Mouse (Mus musculus): Measurements from ENCODE around the gene Smyd4. TPM values are rescaled to one million over a fixed set of nuclear protein-coding genes. Genes with fewer than 3 reads are reported as not detected.

Gene Smyd4
- polyA plus RNA-seq, 1 experiment from 2014 or later, result 16.8 TPM

GRCm38 (mm10) chr11:75404801-75405200, 56.6 kb downstream of the Smyd4 start:
- no peaks in the 10 kb centered on the region for H3K36me3 ChIP-seq (replicated peaks)
- no peak overlapping the region for H3K4me3 ChIP-seq
- 89% methylated on average over 6 of the region's 6 CpGs for WGBS
- H3K27me3 ChIP-seq (replicated peaks), result no peaks in the 10 kb centered on the region
- no peaks in the 10 kb centered on the region for H3K4me1 ChIP-seq
- no peak for ATAC-seq (replicated peaks)
- H3K9ac ChIP-seq, result no peak overlapping the region
- no peaks in the 10 kb centered on the region for H3K9me3 ChIP-seq
- no peak overlapping the region for H3K27ac ChIP-seq
- no peak overlapping the region for H3K4me2 ChIP-seq

GRCm38 (mm10) chr11:75406104-75406503, 57.9 kb downstream of the Smyd4 start:
- no peak overlapping the region for H3K9ac ChIP-seq
- no peak for ATAC-seq (replicated peaks)
- no peaks in the 10 kb centered on the region for H3K9me3 ChIP-seq
- no peaks in the 10 kb centered on the region for H3K27me3 ChIP-seq (replicated peaks)
- 75% methylated on average over 4 of the region's 4 CpGs for WGBS
- no peaks in the 10 kb centered on the region for H3K4me1 ChIP-seq
- H3K36me3 ChIP-seq (replicated peaks), result no peaks in the 10 kb centered on the region
- H3K4me2 ChIP-seq, result no peak overlapping the region
- H3K27ac ChIP-seq, result no peak overlapping the region
- H3K4me3 ChIP-seq, result no peak overlapping the region

- H3K36me3 ChIP-seq (replicated peaks), result no peaks in the 10 kb centered on the region
- 47% methylated on average over 3 of the region's 3 CpGs for WGBS
- H3K4me2 ChIP-seq, result no peak overlapping the region
- H3K27ac ChIP-seq, result no peak overlapping the region
- no peak overlapping the region for H3K4me3 ChIP-seq
- no peak overlapping the region for H3K9ac ChIP-seq
- no peak for ATAC-seq (replicated peaks)
- H3K9me3 ChIP-seq, result no peaks in the 10 kb centered on the region
- no peaks in the 10 kb centered on the region for H3K27me3 ChIP-seq (replicated peaks)
- H3K4me1 ChIP-seq, result no peaks in the 10 kb centered on the region
These were observed 58.6 kb downstream of the Smyd4 start for GRCm38 (mm10) chr11:75406865-75407264.

GRCm38 (mm10) chr11:75409679-75410575, 61.7 kb downstream of the Smyd4 start:
- Histone ChIP-seq H3K4me2 (no peak overlapping the region), H3K36me3 (replicated peaks) (no peaks in the 10 kb centered on the region), H3K27ac (no peak overlapping the region), H3K9me3 (no peaks in the 10 kb centered on the region), H3K9ac (no peak overlapping the region), H3K4me3 (no peak overlapping the region), H3K27me3 (replicated peaks) (no peaks in the 10 kb centered on the region), H3K4me1 (no peaks in the 10 kb centered on the region)
- 73% methylated on average over 17 of the region's 17 CpGs for WGBS
- no peak for ATAC-seq (replicated peaks)

DNA sequence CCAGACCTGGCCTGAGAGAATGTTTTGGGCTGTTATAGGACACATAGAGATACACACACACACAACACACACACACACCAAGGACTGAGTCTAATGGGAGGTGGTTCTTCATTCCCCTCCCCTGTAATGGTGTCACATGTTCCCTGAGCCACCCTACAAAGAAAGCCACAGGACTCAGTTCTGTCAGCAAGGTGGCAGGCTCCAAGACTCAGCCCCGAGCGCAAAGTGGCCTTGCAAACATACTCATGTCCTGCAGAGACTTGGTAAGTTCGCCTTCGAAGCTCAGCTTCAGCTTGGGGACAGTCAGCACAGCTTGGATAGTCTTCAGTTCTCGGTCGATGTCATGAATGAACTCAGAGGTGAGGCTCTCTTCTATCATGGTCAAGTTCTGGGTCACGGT, 62.4 kb downstream of the Smyd4 start:
- Histone ChIP-seq H3K9me3 (no peaks in the 10 kb centered on the region), H3K4me1 (no peaks in the 10 kb centered on the region), H3K36me3 (replicated peaks) (no peaks in the 10 kb centered on the region), H3K27ac (no peak overlapping the region), H3K27me3 (replicated peaks) (no peaks in the 10 kb centered on the region), H3K4me2 (no peak overlapping the region), H3K4me3 (no peak overlapping the region), H3K9ac (no peak overlapping the region)
- WGBS, result 94% methylated on average over 7 of the region's 7 CpGs
- ATAC-seq (replicated peaks), result no peak

DNA sequence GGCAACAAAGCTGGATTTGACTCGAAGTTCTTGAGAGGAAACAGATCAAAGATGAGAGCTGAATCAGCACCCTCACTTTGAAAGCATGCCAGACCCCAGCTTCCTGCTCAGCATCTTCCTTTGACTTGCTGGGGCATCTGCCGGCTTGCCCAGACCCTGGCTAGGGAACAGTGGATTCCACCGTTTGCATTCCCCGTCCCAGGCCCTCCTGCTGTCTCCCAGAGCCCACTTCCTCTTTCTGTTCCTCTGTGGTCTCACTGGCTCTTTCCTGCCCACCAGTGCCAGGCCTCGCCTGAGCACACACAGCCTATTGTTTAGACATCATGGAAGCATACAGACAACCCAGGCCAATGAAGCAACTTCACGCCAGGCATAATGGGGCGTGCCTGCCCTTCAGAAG, 66.9 kb downstream of the Smyd4 start:
- H3K9ac ChIP-seq, result no peak overlapping the region
- H3K27me3 ChIP-seq (replicated peaks), result no peaks in the 10 kb centered on the region
- no peaks in the 10 kb centered on the region for H3K9me3 ChIP-seq
- 43% methylated on average over 7 of the region's 7 CpGs for WGBS
- no peaks in the 10 kb centered on the region for H3K36me3 ChIP-seq (replicated peaks)
- no peak overlapping the region for H3K4me3 ChIP-seq
- H3K27ac ChIP-seq, result no peak overlapping the region
- H3K4me1 ChIP-seq, result no peaks in the 10 kb centered on the region
- no peak for ATAC-seq (replicated peaks)
- no peak overlapping the region for H3K4me2 ChIP-seq

- H3K27ac ChIP-seq, result no peak overlapping the region
- H3K4me1 ChIP-seq, result no peaks in the 10 kb centered on the region
- 88% methylated on average over 13 of the region's 13 CpGs for WGBS
- H3K36me3 ChIP-seq (replicated peaks), result no peaks in the 10 kb centered on the region
- H3K4me3 ChIP-seq, result no peak overlapping the region
- H3K27me3 ChIP-seq (replicated peaks), result no peaks in the 10 kb centered on the region
- no peak overlapping the region for H3K4me2 ChIP-seq
- H3K9me3 ChIP-seq, result no peaks in the 10 kb centered on the region
- ATAC-seq (replicated peaks), result no peak
- no peak overlapping the region for H3K9ac ChIP-seq
These were observed 67.8 kb downstream of the Smyd4 start for GRCm38 (mm10) chr11:75415994-75416393.

DNA sequence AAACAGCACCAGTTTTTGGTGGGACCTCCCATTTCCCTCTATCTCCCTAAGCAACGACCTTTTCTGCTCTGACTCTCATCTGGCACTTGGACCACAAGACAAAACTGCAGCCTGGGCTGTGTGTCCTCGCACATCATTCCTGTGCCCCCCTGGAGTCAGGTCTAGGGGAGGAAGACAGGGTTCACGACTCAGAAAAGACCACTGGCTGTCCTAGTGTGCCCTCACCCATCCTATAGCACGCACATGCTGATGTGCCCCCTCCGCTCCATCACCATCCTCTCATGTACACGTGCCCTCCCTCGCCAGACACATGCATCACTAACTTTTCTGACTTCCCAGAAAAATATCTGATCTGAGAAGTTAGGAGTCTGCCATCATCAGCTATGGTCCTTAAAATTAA, 71.8 kb downstream of the Smyd4 start:
- no peaks in the 10 kb centered on the region for H3K27me3 ChIP-seq (replicated peaks)
- 83% methylated on average over 7 of the region's 7 CpGs for WGBS
- no peak overlapping the region for H3K27ac ChIP-seq
- no peaks in the 10 kb centered on the region for H3K36me3 ChIP-seq (replicated peaks)
- H3K4me1 ChIP-seq, result no peaks in the 10 kb centered on the region
- H3K9me3 ChIP-seq, result no peaks in the 10 kb centered on the region
- ATAC-seq (replicated peaks), result no peak
- H3K4me3 ChIP-seq, result no peak overlapping the region
- no peak overlapping the region for H3K4me2 ChIP-seq
- H3K9ac ChIP-seq, result no peak overlapping the region

- ATAC-seq (replicated peaks), result no peak
- Histone ChIP-seq H3K4me1 (no peaks in the 10 kb centered on the region), H3K27me3 (replicated peaks) (no peaks in the 10 kb centered on the region), H3K27ac (no peak overlapping the region), H3K9ac (no peak overlapping the region), H3K9me3 (no peaks in the 10 kb centered on the region), H3K36me3 (replicated peaks) (no peaks in the 10 kb centered on the region), H3K4me3 (no peak overlapping the region), H3K4me2 (no peak overlapping the region)
- WGBS, result 73% methylated on average over 5 of the region's 5 CpGs
These were observed 72.7 kb downstream of the Smyd4 start for GRCm38 (mm10) chr11:75420810-75421374.

DNA sequence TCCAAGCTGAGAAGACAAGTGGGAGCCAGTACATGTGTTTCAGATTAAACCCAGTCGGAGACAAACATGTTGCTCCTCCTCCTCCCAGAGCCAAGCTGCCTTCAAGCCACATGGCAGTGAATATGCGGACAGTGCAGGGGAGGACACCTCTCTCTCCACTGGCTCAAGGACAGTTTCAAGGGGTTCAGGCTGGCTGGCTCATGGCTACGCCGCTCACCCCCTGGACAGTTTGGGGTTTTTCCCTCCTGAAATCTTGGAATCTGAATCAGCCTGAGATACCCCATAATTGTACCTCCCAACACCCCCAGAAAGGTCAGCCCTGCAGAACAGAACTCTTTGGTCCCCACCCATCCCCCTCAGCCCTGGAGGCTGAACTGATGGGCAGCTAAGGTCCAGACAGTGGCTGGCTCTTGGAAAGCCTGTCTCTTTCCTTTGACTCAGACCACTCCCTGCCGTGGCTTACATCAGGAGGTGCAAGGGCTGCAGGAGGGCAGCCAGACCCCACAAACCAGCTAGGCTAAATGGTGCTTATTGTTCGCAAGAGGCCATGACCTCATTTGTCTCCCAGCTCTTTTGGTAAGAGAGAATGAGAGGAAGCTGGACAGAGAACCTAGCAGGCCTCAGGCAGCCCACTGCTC, 73.3 kb downstream of the Smyd4 start:
- H3K4me1 ChIP-seq, result no peaks in the 10 kb centered on the region
- H3K4me3 ChIP-seq, result no peak overlapping the region
- no peak overlapping the region for H3K27ac ChIP-seq
- H3K4me2 ChIP-seq, result no peak overlapping the region
- ATAC-seq (replicated peaks), result no peak
- H3K9me3 ChIP-seq, result no peaks in the 10 kb centered on the region
- H3K9ac ChIP-seq, result no peak overlapping the region
- H3K27me3 ChIP-seq (replicated peaks), result no peaks in the 10 kb centered on the region
- H3K36me3 ChIP-seq (replicated peaks), result no peaks in the 10 kb centered on the region
- 47% methylated on average over 6 of the region's 6 CpGs for WGBS

GRCm38 (mm10) chr11:75422013-75422792, 74.0 kb downstream of the Smyd4 start, which contains the start of gene Serpinf1:
TSS of gene Serpinf1 (minus strand) at chr11:75422701.
- no peak for ATAC-seq (replicated peaks)
- no peak within 1 kb of the TSS for H3K4me2 ChIP-seq
- WGBS, result 59% methylated on average over 10 of the region's 10 CpGs

GRCm38 (mm10) chr11:75423091-75423490, 74.9 kb downstream of the Smyd4 start:
- H3K4me2 ChIP-seq, result no peak overlapping the region
- no peaks in the 10 kb centered on the region for H3K9me3 ChIP-seq
- no peak overlapping the region for H3K4me3 ChIP-seq
- WGBS, result 88% methylated on average over 3 of the region's 3 CpGs
- H3K36me3 ChIP-seq (replicated peaks), result no peaks in the 10 kb centered on the region
- no peak overlapping the region for H3K9ac ChIP-seq
- no peak overlapping the region for H3K27ac ChIP-seq
- no peaks in the 10 kb centered on the region for H3K27me3 ChIP-seq (replicated peaks)
- ATAC-seq (replicated peaks), result no peak
- H3K4me1 ChIP-seq, result no peaks in the 10 kb centered on the region

More at GRCm38 (mm10) chr11:75422013-75422792, 74.0 kb downstream of the Smyd4 start, which contains the start of gene Serpinf1:
- no peaks in the 10 kb centered on the region for H3K27me3 ChIP-seq (replicated peaks)
- no peaks in the 10 kb centered on the region for H3K4me1 ChIP-seq
- no peak within 1 kb of the TSS for H3K4me3 ChIP-seq
- H3K9ac ChIP-seq, result no peak within 1 kb of the TSS
- H3K27ac ChIP-seq, result no peak within 1 kb of the TSS
- no peaks in the 10 kb centered on the region for H3K36me3 ChIP-seq (replicated peaks)
- no peaks in the 10 kb centered on the region for H3K9me3 ChIP-seq

Data from midbrain, embryonic 15.5 days (tissue).